Mouse (Mus musculus) ES-E14 (cell line): ENCODE data around the gene Slc22a4.

ENCODE experiments used
- CHD2 ChIP-seq: IDR thresholded peaks from 2 replicates; pipeline ENCODE4 v1.6.1; 2014; ENCODE audit warnings: mild to moderate bottlenecking, low read depth, low read length, inconsistent platforms
- MAFK ChIP-seq: IDR thresholded peaks from 2 replicates; pipeline ENCODE4 v1.6.1; 2014; ENCODE audit warnings: mild to moderate bottlenecking, low read depth, low read length, inconsistent platforms; ENCODE audit not compliant: insufficient read depth
- ZNF384 ChIP-seq: IDR thresholded peaks from 2 replicates; pipeline ENCODE4 v1.6.1; 2012; ENCODE audit warnings: low read depth, low read length, inconsistent platforms

GRCm38 (mm10) chr11:54011255-54011654 lies 16.6 kb downstream of the Slc22a4 start:
- TF ChIP-seq ZNF384 (no peak), MAFK (no peak), CHD2 (no peak)
